Mouse (Mus musculus) neural tube, embryonic 11.5 days (tissue): ENCODE data around the gene Slc28a1. TPM values are rescaled to one million over a fixed set of nuclear protein-coding genes. Genes with fewer than 3 reads are reported as not detected.
A peak's percentile ranks its signal among the peaks of the same experiment; 100 is the strongest.

Experiments
- ATAC-seq: fragments of 200-750 bp; cut with Nextera tagmentation; 2 replicates; pipeline ENCODE4 v1.8.0; 2017; ENCODE audit warnings: moderate number of reproducible peaks, mild to moderate bottlenecking, moderate TSS enrichment, moderate library complexity; ENCODE audit not compliant: insufficient read depth, low FRiP score, low TSS enrichment
- DNase-seq: peaks from one replicate; pipeline ENCODE4 v3.0.0-alpha.2; 2015; ENCODE audit warnings: low spot score
- H3K27ac ChIP-seq: fragments of 300-500 bp; sonication (generic); 2 replicates; pipeline ENCODE4 v1.5.1; 2014; ENCODE audit warnings: low read depth, mild to moderate bottlenecking, low read length
- H3K27me3 ChIP-seq: fragments of 300-500 bp; sonication (generic); 2 replicates; pipeline ENCODE4 v1.6.1; 2014; ENCODE audit warnings: mild to moderate bottlenecking, low read length, mixed read lengths; ENCODE audit not compliant: control insufficient read depth, insufficient read depth
- H3K36me3 ChIP-seq: fragments of 300-500 bp; sonication (generic); 2 replicates; pipeline ENCODE4 v1.6.1; 2014; ENCODE audit warnings: mild to moderate bottlenecking, low read length, moderate library complexity, mixed read lengths; ENCODE audit not compliant: control insufficient read depth, insufficient read depth
- H3K4me1 ChIP-seq: fragments of 300-500 bp; sonication (generic); 2 replicates; pipeline ENCODE4 v1.6.1; 2014; ENCODE audit warnings: low read length, mixed read lengths; ENCODE audit not compliant: control insufficient read depth, insufficient read depth
- H3K4me2 ChIP-seq: fragments of 300-500 bp; sonication (generic); 2 replicates; pipeline ENCODE4 v1.6.1; 2014; ENCODE audit warnings: low read depth, mild to moderate bottlenecking, moderate library complexity
- H3K4me3 ChIP-seq: fragments of 300-500 bp; sonication (generic); 2 replicates; pipeline ENCODE4 v1.5.1; 2014; ENCODE audit warnings: low read depth, low read length
- H3K9ac ChIP-seq: fragments of 300-500 bp; sonication (generic); 2 replicates; pipeline ENCODE4 v1.6.1; 2014; ENCODE audit warnings: mild to moderate bottlenecking, low read length
- H3K9me3 ChIP-seq: fragments of 300-500 bp; sonication (generic); 2 replicates; pipeline ENCODE4 v1.6.1; 2016; ENCODE audit warnings: low read length; ENCODE audit not compliant: control insufficient read depth
- WGBS: fragments of 180-500 bp; shearing (Covaris S2); extraction: QIAGEN DNeasy Blood & Tissue Kit; methylation state at CpG from one replicate; pipeline ENCODE4 v1.1.7; 2014; 5-methylcytosine and 5-hydroxymethylcytosine counted together
- polyA plus RNA-seq: library from polyadenylated mRNA; unstranded; fragments of >200 nt; fragmentation: Nextera tagmentation; extraction: Ambion mirVana; gene quantifications from 2 replicates; pipeline ENCODE4 v1.2.1, GENCODE M21; 2014

Gene Slc28a1
- polyA plus RNA-seq, 1 experiment from 2014 or later = not detected

DNA sequence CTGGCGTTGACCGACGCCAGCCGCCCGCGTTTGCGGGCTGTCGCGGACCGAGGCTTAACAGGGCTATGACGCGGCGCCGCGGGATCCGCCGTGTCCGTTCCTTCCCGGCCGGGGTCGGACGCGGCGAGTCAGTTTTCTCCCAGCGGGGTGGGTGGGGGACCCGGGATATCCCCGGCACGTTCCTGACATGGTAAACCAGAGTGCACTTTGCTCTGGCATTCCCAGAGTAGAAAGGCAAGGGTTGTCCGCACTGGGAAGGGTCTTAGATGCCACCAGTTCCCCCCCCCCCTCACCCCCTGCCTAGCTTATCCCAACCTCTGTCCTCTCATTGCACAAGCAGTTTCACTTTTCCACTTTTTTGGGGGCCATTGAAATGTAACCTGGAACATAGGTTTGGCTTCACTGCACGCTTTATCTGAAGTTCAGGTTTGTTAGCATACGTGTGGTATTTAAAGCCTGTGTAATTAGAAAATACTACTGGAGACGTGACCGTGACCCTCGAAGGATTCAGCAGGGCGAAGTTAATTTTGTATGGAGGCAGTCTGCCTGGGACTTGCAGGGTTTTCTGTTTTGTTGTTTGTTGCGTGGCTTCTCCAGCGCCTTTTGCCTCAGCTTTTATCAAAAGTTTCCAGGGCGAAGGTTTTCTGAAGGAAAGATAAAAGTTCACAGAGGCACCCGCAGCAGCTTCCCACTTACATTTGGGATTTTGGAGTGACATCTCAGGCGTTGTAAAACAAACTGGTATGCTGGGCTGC is 99.7 kb downstream of the Slc28a1 start:
- WGBS = 4% methylated on average over 40 of the region's 40 CpGs
- peaks cover 9% of the 10 kb centered on the region; the same call in 1 of the 2 replicates for H3K4me1 ChIP-seq
- H3K27ac ChIP-seq = no peak overlapping the region
- 0 out of 2 replicates have a peak, but pooled peaks have one; percentile 13 for ATAC-seq
- H3K36me3 ChIP-seq = no peaks in the 10 kb centered on the region
- no peaks in the 10 kb centered on the region for H3K9me3 ChIP-seq
- no peak overlapping the region for H3K9ac ChIP-seq
- H3K27me3 ChIP-seq = peaks cover 54% of the 10 kb centered on the region
- peak overlapping the region; percentile 60 for H3K4me2 ChIP-seq
- peak overlapping the region; percentile 38 for H3K4me3 ChIP-seq
- peak; percentile 31 for DNase-seq

DNA sequence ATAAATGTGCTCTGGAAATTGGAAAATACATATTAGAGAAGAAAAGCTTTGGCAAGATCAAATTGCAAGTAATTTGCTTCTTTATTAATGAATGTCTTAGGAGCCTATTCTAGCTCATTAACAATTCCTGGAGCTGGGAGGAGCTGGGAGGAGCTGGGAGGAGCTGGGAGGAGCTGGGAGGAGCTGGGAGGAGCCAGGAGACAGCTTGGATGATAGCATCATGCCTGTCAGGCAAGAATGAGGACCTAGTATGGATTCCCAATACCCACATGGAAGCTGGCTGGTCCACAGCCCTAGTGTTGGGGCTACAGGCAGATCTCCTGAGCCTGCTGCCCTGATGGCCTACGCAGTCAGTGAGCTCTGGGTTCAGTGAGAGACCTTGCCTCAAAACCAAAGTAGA is 101.4 kb downstream of the Slc28a1 start:
- Histone ChIP-seq H3K27ac (no peak overlapping the region), H3K27me3 (peaks cover 51% of the 10 kb centered on the region), H3K4me1 (peaks cover 9% of the 10 kb centered on the region; the same call in 1 of the 2 replicates), H3K9me3 (no peaks in the 10 kb centered on the region), H3K36me3 (no peaks in the 10 kb centered on the region), H3K4me2 (no peak overlapping the region), H3K4me3 (no peak overlapping the region), H3K9ac (no peak overlapping the region)
- DNase-seq = no peak
- 71% methylated on average over 1 of the region's 1 CpGs for WGBS
- ATAC-seq = no peak

DNA sequence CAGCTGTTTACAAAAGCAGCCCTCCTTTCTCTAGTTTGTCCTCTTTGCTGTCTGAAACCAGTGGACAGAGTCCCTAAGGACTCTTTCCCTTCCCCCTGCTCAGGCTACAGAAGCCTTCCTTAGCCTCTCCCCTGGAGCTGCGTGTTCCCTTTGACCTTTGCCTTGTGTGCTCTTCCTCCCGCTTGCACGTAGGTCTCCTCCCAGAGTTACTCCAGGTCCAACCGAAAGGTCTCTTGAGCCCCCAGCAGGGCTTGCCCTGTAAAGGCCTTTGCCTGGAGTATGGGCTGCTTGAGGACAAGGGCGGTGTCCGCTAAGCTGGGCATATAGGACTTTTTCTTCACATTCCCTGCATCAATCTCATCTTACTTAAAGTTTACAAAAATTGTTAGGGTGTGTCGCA is 104.7 kb downstream of the Slc28a1 start:
- Histone ChIP-seq H3K27me3 (peaks cover 21% of the 10 kb centered on the region), H3K36me3 (no peaks in the 10 kb centered on the region), H3K27ac (no peak overlapping the region), H3K9me3 (no peaks in the 10 kb centered on the region), H3K4me1 (no peaks in the 10 kb centered on the region), H3K9ac (no peak overlapping the region), H3K4me3 (no peak overlapping the region), H3K4me2 (no peak overlapping the region)
- ATAC-seq (no peak), DNase-seq (no peak)
- WGBS = 68% methylated on average over 7 of the region's 7 CpGs

Other genes with a start within 250 kb of the Slc28a1 start
- 37.7 and 41.8 TPM in 2 replicates for gene Wdr73, start 213.5 kb upstream of the Slc28a1 start, polyA plus RNA-seq
- gene Nmb, start 209.7 kb upstream of the Slc28a1 start, polyA plus RNA-seq = 5.1 TPM in 2 replicates
- gene Sec11a, start 167.0 kb upstream of the Slc28a1 start, polyA plus RNA-seq = 181 and 196 TPM in 2 replicates
- gene Zfp592, start 121.1 kb upstream of the Slc28a1 start, polyA plus RNA-seq = 14.1 and 16.2 TPM in 2 replicates
- gene Alpk3, start 57.2 kb upstream of the Slc28a1 start, polyA plus RNA-seq = 0.76 and 1.1 TPM in 2 replicates
- gene Pde8a, start 98.8 kb downstream of the Slc28a1 start, polyA plus RNA-seq = 3.1 and 3.6 TPM in 2 replicates
- gene Rps17, start 230.5 kb downstream of the Slc28a1 start, polyA plus RNA-seq = 1,090 and 1,108 TPM in 2 replicates